Mouse (Mus musculus) neural tube, embryonic 15.5 days (tissue): ENCODE measurements around the gene Rasa2. TPM values are rescaled to one million over a fixed set of nuclear protein-coding genes. Genes with fewer than 3 reads are reported as not detected.

Source experiments
- ATAC-seq: fragments of 200-750 bp; cut with Nextera tagmentation; 2 replicates; pipeline ENCODE4 v1.8.0; 2017; ENCODE audit warnings: mild to moderate bottlenecking, moderate TSS enrichment, moderate library complexity; ENCODE audit not compliant: low FRiP score
- H3K27ac ChIP-seq: fragments of 300-500 bp; sonication (generic); replicated peaks from 2 replicates; pipeline ENCODE4 v1.5.1; 2015; ENCODE audit warnings: mild to moderate bottlenecking, inconsistent platforms
- H3K27me3 ChIP-seq: fragments of 300-500 bp; sonication (generic); replicated peaks from 2 replicates; pipeline ENCODE4 v1.6.1; 2015; ENCODE audit warnings: inconsistent platforms
- H3K36me3 ChIP-seq: fragments of 300-500 bp; sonication (generic); 2 replicates; pipeline ENCODE4 v1.6.1; 2015; ENCODE audit warnings: inconsistent platforms
- H3K4me1 ChIP-seq: fragments of 300-500 bp; sonication (generic); 2 replicates; pipeline ENCODE4 v1.6.1; 2015; ENCODE audit warnings: inconsistent platforms
- H3K4me2 ChIP-seq: fragments of 300-500 bp; sonication (generic); 2 replicates; pipeline ENCODE4 v1.6.1; 2015; ENCODE audit warnings: inconsistent platforms, mild to moderate bottlenecking, moderate library complexity
- H3K4me3 ChIP-seq: fragments of 300-500 bp; sonication (generic); replicated peaks from 2 replicates; pipeline ENCODE4 v1.5.1; 2015; ENCODE audit warnings: mild to moderate bottlenecking, inconsistent platforms
- H3K9ac ChIP-seq: fragments of 300-500 bp; sonication (generic); replicated peaks from 2 replicates; pipeline ENCODE4 v1.6.1; 2015; ENCODE audit warnings: mild to moderate bottlenecking, inconsistent platforms
- H3K9me3 ChIP-seq: fragments of 300-500 bp; sonication (generic); replicated peaks from 2 replicates; pipeline ENCODE4 v1.6.1; 2016; ENCODE audit warnings: inconsistent platforms
- WGBS: fragments of 180-500 bp; shearing (Covaris S2); methylation state at CpG from one replicate; pipeline ENCODE4 v1.1.7; 2015; ENCODE audit warnings: mixed read lengths; 5-methylcytosine and 5-hydroxymethylcytosine counted together
- polyA plus RNA-seq: library from polyadenylated mRNA; unstranded; fragments of >200 nt; fragmentation: Nextera tagmentation; extraction: Ambion mirVana; gene quantifications from 2 replicates; pipeline ENCODE4 v1.2.1, GENCODE M21; 2015

Rasa2 gene
- polyA plus RNA-seq, 1 experiment from 2014 or later, result 18.7 TPM

- Histone ChIP-seq H3K27me3 (0 out of 2 replicates have a peak, but pooled peaks cover 3% of the 10 kb centered on the region), H3K4me3 (no peak overlapping the region), H3K9ac (no peak overlapping the region), H3K27ac (no peak overlapping the region), H3K9me3 (no peaks in the 10 kb centered on the region), H3K4me2 (no peak overlapping the region), H3K36me3 (no peaks in the 10 kb centered on the region), H3K4me1 (peaks cover under 1% of the 10 kb centered on the region; the same call in 1 of the 2 replicates)
- WGBS, result 78% methylated on average over 7 of the region's 7 CpGs
- ATAC-seq, result no peak
Observed at GRCm38 (mm10) chr9:96637157-96637548, 5.7 kb upstream of the Rasa2 start.

GRCm38 (mm10) chr9:96636423-96637156 is 5.2 kb upstream of the Rasa2 start:
- no peak overlapping the region for H3K4me3 ChIP-seq
- no peaks in the 10 kb centered on the region for H3K9me3 ChIP-seq
- no peak for ATAC-seq
- H3K4me2 ChIP-seq, result no peak overlapping the region
- no peak overlapping the region for H3K9ac ChIP-seq
- H3K4me1 ChIP-seq, result peaks cover 6% of the 10 kb centered on the region
- 56% methylated on average over 9 of the region's 9 CpGs for WGBS
- H3K27me3 ChIP-seq, result 0 out of 2 replicates have a peak, but pooled peaks cover 3% of the 10 kb centered on the region
- no peaks in the 10 kb centered on the region for H3K36me3 ChIP-seq
- no peak overlapping the region for H3K27ac ChIP-seq

- peaks cover 8% of the 10 kb centered on the region for H3K4me1 ChIP-seq
- no peak overlapping the region for H3K4me3 ChIP-seq
- no peak overlapping the region for H3K4me2 ChIP-seq
- no peaks in the 10 kb centered on the region for H3K36me3 ChIP-seq
- no peaks in the 10 kb centered on the region for H3K9me3 ChIP-seq
- 0 out of 2 replicates have a peak, but pooled peaks cover 3% of the 10 kb centered on the region for H3K27me3 ChIP-seq
- no peak overlapping the region for H3K9ac ChIP-seq
- 77% methylated on average over 3 of the region's 3 CpGs for WGBS
- no peak overlapping the region for H3K27ac ChIP-seq
- no peak for ATAC-seq
Observed at GRCm38 (mm10) chr9:96635899-96636298, 4.5 kb upstream of the Rasa2 start.

- Histone ChIP-seq H3K4me2 (no peak overlapping the region), H3K4me3 (no peak overlapping the region), H3K27me3 (0 out of 2 replicates have a peak, but pooled peaks cover 3% of the 10 kb centered on the region), H3K36me3 (no peaks in the 10 kb centered on the region), H3K4me1 (peaks cover 8% of the 10 kb centered on the region), H3K27ac (no peak overlapping the region), H3K9me3 (no peaks in the 10 kb centered on the region), H3K9ac (no peak overlapping the region)
- WGBS, result 73% methylated on average over 6 of the region's 6 CpGs
- no peak for ATAC-seq
Observed at GRCm38 (mm10) chr9:96635176-96635575, 3.8 kb upstream of the Rasa2 start.

GRCm38 (mm10) chr9:96633771-96634170 is 2.4 kb upstream of the Rasa2 start:
- no peaks in the 10 kb centered on the region for H3K36me3 ChIP-seq
- H3K9ac ChIP-seq, result no peak overlapping the region
- 89% methylated on average over 2 of the region's 2 CpGs for WGBS
- H3K4me1 ChIP-seq, result peaks cover 9% of the 10 kb centered on the region
- H3K4me3 ChIP-seq, result no peak overlapping the region
- 0 out of 2 replicates have a peak, but pooled peaks cover 3% of the 10 kb centered on the region for H3K27me3 ChIP-seq
- H3K9me3 ChIP-seq, result no peaks in the 10 kb centered on the region
- H3K4me2 ChIP-seq, result no peak overlapping the region
- H3K27ac ChIP-seq, result no peak overlapping the region
- ATAC-seq, result no peak

- Histone ChIP-seq H3K4me2 (no peak overlapping the region), H3K27me3 (0 out of 2 replicates have a peak, but pooled peaks cover 3% of the 10 kb centered on the region), H3K36me3 (no peaks in the 10 kb centered on the region), H3K9ac (no peak overlapping the region), H3K4me3 (no peak overlapping the region), H3K4me1 (peaks cover 12% of the 10 kb centered on the region), H3K27ac (no peak overlapping the region), H3K9me3 (no peaks in the 10 kb centered on the region)
- ATAC-seq, result no peak
- WGBS, result 69% methylated on average over 7 of the region's 7 CpGs
Observed at GRCm38 (mm10) chr9:96632756-96633155, 1.3 kb upstream of the Rasa2 start.

GRCm38 (mm10) chr9:96632073-96632690 is 765 bp upstream of the Rasa2 start:
- H3K4me3 ChIP-seq, result peak overlapping the region; percentile 76
- ATAC-seq, result no peak

GRCm38 (mm10) chr9:96630571-96631388 is 637 bp downstream of the Rasa2 start:
- Histone ChIP-seq H3K4me2 (peak overlapping the region; percentile 72), H3K27ac (peak overlapping the region; percentile 96), H3K4me3 (peak overlapping the region; percentile 76), H3K9me3 (no peaks in the 10 kb centered on the region), H3K4me1 (peaks cover 16% of the 10 kb centered on the region), H3K9ac (peak overlapping the region; percentile 93), H3K27me3 (0 out of 2 replicates have a peak, but pooled peaks cover 3% of the 10 kb centered on the region), H3K36me3 (no peaks in the 10 kb centered on the region)
- ATAC-seq, result peak; percentile 87
- under 1% methylated on average over 81 of the region's 105 CpGs for WGBS

More at GRCm38 (mm10) chr9:96632073-96632690, 765 bp upstream of the Rasa2 start:
- Histone ChIP-seq H3K27ac (peak overlapping the region; percentile 96; the same call in 1 of the 2 replicates), H3K9ac (no peak overlapping the region), H3K9me3 (no peaks in the 10 kb centered on the region), H3K36me3 (no peaks in the 10 kb centered on the region), H3K4me2 (peak overlapping the region; percentile 72), H3K4me1 (peaks cover 16% of the 10 kb centered on the region), H3K27me3 (0 out of 2 replicates have a peak, but pooled peaks cover 3% of the 10 kb centered on the region)
- 63% methylated on average over 6 of the region's 6 CpGs for WGBS

- Histone ChIP-seq H3K4me2 (no peak overlapping the region), H3K36me3 (no peaks in the 10 kb centered on the region), H3K9me3 (no peaks in the 10 kb centered on the region), H3K27ac (no peak overlapping the region), H3K9ac (no peak overlapping the region), H3K4me3 (no peak overlapping the region), H3K4me1 (peaks cover 16% of the 10 kb centered on the region), H3K27me3 (0 out of 2 replicates have a peak, but pooled peaks cover 3% of the 10 kb centered on the region)
- no peak for ATAC-seq
- WGBS, result 74% methylated on average over 4 of the region's 4 CpGs
Observed at GRCm38 (mm10) chr9:96629151-96629550, 2.3 kb downstream of the Rasa2 start.

GRCm38 (mm10) chr9:96627557-96628085 is 3.8 kb downstream of the Rasa2 start:
- Histone ChIP-seq H3K4me1 (peaks cover 16% of the 10 kb centered on the region), H3K4me2 (no peak overlapping the region), H3K36me3 (no peaks in the 10 kb centered on the region), H3K9ac (no peak overlapping the region), H3K27me3 (0 out of 2 replicates have a peak, but pooled peaks cover under 1% of the 10 kb centered on the region), H3K9me3 (no peaks in the 10 kb centered on the region), H3K27ac (no peak overlapping the region), H3K4me3 (no peak overlapping the region)
- no peak for ATAC-seq
- WGBS, result 65% methylated on average over 5 of the region's 5 CpGs

GRCm38 (mm10) chr9:96627042-96627441 is 4.4 kb downstream of the Rasa2 start:
- H3K9ac ChIP-seq, result no peak overlapping the region
- no peak overlapping the region for H3K27ac ChIP-seq
- H3K4me1 ChIP-seq, result peaks cover 14% of the 10 kb centered on the region
- no peak overlapping the region for H3K4me3 ChIP-seq
- WGBS, result 73% methylated on average over 1 of the region's 1 CpGs
- no peaks in the 10 kb centered on the region for H3K27me3 ChIP-seq
- no peaks in the 10 kb centered on the region for H3K36me3 ChIP-seq
- H3K9me3 ChIP-seq, result no peaks in the 10 kb centered on the region
- H3K4me2 ChIP-seq, result no peak overlapping the region
- ATAC-seq, result no peak
